Mouse (Mus musculus) T-helper 1 cell (primary cell): Measurements from ENCODE around the gene Cry2.

ENCODE experiments used
- in situ Hi-C: fragments of 300-600 bp; cut with MboI, MseI; formaldehyde crosslinking; loops from one replicate; pipeline ENCODE4 v1.15.1; 2025; ENCODE audit warnings: high pct_unique_total_duplicates

Gene Cry2

DNA sequence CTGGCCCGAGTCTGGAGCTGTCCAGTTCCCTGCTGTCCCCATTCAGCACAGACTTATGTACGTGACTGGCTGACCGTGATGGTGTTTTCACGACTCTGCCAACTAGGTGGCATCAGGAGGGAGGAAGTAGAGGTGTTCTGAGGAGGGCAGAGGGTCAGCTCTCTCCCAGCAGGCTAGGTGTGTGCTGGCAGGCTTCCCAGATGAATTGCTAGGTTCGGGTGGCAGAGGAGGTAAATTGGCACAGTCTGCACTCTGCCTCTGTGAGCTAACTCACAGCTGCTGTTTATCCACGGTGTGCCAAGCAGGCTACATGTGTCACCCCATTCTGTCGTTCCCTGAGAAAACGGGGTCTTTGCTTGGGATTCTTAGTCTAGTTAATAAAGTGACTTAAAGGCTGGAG, 12.8 kb upstream of the Cry2 start:
- in situ Hi-C loops, result loop anchor here (10.0 kb wide), 1 partner anchor 462 kb away; no protein-coding TSS in a partner anchor

DNA sequence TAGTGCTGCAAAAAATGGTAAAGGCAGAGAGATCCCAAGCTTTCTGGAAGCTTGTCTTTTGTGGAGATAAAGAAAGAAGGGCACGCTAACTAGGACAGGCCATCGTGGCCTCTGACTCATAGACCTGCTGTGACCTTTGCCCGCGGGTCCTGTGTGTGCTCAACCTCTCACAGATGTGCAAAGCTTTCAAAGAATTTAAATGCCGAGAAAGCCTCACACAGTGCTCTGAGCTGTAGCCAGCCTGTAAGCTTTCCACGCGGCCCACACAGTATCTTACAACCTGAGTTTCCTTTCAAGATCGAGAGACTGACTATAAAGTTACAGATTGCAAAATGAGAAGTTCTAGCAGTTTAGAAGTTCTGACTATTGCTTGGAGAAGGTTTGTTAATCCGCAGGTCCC, 12.0 kb upstream of the Cry2 start:
- in situ Hi-C loops, result loop anchor here (10.0 kb wide), 1 partner anchor 461 kb away; no protein-coding TSS in a partner anchor

- in situ Hi-C loops, result loop anchor here (10.0 kb wide), 1 partner anchor 460 kb away; no protein-coding TSS in a partner anchor
Observed at GRCm38 (mm10) chr2:92444376-92444775, 10.5 kb upstream of the Cry2 start.

GRCm38 (mm10) chr2:92443313-92443712, 9.5 kb upstream of the Cry2 start:
- in situ Hi-C loops, result loop anchor here (10.0 kb wide), 1 partner anchor 459 kb away; no protein-coding TSS in a partner anchor

DNA sequence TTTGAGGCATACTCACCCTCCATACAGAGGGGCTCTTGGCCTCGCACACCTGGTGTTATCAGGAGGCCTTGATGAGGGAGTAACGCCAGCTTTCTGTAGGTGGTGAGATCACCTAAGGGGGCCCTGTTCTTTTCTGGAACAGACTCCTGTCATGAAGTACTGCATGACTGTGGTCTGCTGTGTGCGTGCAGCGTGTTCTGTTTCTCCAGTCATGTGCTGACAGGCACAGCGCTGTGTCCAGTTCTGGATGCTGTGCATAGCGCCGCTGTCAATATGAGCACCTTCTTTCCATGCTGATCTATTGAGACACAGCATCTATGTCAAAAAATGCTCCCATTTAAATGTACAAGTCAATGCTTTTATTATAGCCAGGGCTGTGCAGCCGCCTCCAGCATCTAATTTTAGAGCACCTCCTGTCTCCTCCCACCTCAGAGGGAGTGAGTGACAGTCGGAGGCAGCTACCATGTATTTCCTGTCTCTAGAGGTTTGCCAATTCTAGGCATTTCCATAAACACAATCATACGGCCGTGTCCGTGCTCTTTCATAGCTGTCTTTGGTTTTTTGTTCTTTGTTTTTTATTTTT, 8.7 kb upstream of the Cry2 start:
- in situ Hi-C loops, result loop anchor here (10.0 kb wide), 1 partner anchor 458 kb away; no protein-coding TSS in a partner anchor

DNA sequence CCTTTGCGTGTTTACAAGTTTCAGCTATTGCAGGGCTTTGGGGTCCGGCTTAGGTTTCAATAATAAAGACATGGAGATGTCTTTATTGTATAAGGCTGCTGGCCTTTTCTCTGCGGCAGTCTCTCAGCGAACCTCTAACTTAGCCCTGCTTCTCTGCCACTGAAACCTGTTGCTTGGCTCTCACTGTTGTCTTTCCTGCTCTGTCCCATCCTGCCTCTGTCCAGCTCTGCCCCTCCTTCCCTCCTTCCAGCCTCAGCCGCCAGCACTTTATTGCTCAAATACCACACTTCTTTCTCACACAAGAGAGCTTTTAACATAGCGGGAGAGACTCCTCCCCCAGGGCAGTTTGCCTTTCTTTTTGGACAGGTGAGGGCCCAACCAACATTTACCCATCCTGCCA, 6.6 kb upstream of the Cry2 start:
- in situ Hi-C loops, result loop anchor here (10.0 kb wide), 1 partner anchor 456 kb away; no protein-coding TSS in a partner anchor

DNA sequence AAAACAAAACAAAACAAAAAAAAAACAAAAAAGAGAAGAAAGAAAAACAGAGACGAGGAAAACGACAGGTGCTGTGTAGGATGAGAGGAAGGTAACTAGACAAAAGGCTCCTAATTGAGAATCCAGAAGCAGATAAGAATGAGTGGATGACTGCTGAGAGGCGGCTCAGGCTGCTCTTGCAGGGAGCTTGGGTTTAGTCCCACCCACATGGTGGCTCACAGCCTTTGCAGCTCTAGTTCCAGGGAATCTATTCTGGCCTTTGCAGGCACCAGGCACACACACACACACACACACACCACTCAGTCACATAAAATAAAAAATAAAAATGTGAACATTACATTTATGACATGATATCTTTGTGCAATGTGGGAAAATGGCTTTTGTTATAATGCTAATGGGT, 4.7 kb upstream of the Cry2 start:
- in situ Hi-C loops, result loop anchor here (10.0 kb wide), 1 partner anchor 724 kb away; the partner anchor contains the start of genes Atg13 and Harbi1

GRCm38 (mm10) chr2:92437875-92438274, 4.0 kb upstream of the Cry2 start:
- in situ Hi-C loops, result loop anchor here (10.0 kb wide), 1 partner anchor 723 kb away; the partner anchor contains the start of genes Atg13 and Harbi1

DNA sequence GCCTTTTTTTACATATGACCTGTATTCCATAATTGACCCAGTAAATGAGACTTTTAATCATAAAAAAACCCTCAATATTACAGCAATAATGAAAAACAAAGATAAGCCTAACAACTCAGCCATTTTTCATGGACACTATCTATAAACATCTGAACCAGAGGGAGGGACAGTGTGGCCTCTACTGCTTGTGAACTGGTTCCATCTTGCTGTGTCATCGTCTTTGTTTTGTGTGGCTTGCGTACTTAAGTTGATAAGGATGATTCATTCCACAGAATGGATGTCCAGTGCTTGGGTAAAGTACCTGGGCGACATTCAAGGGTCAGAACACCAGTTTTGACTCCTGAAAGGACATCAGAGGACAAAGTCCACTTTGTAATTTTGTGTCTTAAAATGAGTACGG, 3.5 kb upstream of the Cry2 start:
- in situ Hi-C loops, result loop anchor here (10.0 kb wide), 1 partner anchor 723 kb away; the partner anchor contains the start of genes Atg13 and Harbi1

DNA sequence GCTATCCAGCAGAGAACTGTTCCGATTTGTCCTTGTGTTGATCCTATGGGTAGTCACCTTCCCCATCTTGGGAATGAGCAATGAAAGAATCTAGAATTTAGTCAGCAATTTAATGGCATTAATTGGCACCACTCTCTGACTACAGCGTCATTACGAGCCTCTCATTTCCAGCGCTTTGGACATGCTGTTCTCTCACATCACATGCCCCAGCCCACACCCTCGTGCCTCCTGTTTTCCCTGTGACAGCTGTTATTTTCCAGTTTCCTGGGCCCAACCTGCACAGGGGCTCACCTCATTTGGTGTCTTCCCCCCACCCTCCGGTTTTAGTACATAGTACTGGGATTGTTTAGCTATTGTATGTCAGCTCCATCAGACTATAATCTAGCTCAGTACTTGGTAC, 1.2 kb upstream of the Cry2 start:
- in situ Hi-C loops, result loop anchor here (10.0 kb wide), 1 partner anchor 720 kb away; the partner anchor contains the start of genes Atg13 and Harbi1

GRCm38 (mm10) chr2:92434375-92434745, 517 bp upstream of the Cry2 start:
- in situ Hi-C loops, result loop anchor here (10.0 kb wide), 1 partner anchor 720 kb away; the partner anchor contains the start of genes Atg13 and Harbi1

DNA sequence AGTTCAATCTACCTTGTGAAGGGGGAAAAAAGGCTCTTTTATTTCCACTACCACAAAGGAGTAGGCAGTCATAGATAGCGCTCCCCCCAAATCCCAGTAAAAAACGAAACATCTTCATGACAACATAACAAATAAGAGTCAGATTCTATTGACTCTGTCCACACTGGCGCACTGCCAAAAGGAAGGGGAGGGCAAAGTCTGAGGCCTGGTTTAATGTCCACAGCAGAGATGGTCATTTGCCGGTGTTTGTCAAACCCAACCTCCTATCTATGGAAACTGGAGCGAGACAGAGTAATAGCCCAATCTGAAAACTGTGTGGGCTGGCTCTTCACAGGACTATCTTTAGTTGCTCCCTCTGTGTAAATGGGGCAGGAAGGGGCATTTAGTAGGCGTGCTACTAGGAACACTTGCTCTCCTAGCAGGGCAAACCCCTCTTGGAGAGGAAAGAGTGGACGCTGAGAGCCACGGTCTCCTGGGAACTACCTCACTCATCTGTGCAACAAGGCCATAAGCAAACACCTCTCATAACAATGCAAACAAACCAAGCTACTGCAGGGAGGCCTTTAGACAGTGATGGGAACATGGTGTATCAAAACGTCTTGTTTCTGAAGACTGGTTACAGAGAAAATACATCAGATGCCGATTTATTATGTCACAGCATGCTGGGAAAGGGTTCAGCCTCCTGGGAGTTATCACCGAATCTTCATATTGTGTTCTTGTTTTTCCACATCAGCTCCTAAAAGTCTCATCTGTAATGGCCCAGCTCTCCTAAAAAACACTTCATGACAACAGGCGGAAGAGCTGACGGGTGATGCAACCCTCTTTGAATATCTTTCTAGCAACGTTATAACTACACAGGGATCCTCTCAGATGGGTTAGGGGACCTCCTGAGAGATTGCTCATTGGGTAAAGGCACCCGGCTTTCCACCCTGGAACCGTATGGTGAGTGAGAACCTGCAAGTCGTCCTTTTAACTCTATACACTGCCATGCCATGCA, 1.2 kb downstream of the Cry2 start:
- in situ Hi-C loops, result loop anchor here (10.0 kb wide), 1 partner anchor 718 kb away; the partner anchor contains the start of genes Atg13 and Harbi1

- in situ Hi-C loops, result loop anchor here (10.0 kb wide), 1 partner anchor 717 kb away; the partner anchor contains the start of genes Atg13 and Harbi1
Observed at GRCm38 (mm10) chr2:92431611-92432179, 2.1 kb downstream of the Cry2 start.

GRCm38 (mm10) chr2:92430723-92431541, 2.9 kb downstream of the Cry2 start:
- in situ Hi-C loops, result loop anchor here (10.0 kb wide), 1 partner anchor 716 kb away; the partner anchor contains the start of genes Atg13 and Harbi1

GRCm38 (mm10) chr2:92430089-92430488, 3.8 kb downstream of the Cry2 start:
- in situ Hi-C loops, result loop anchor here (10.0 kb wide), 1 partner anchor 715 kb away; the partner anchor contains the start of genes Atg13 and Harbi1

DNA sequence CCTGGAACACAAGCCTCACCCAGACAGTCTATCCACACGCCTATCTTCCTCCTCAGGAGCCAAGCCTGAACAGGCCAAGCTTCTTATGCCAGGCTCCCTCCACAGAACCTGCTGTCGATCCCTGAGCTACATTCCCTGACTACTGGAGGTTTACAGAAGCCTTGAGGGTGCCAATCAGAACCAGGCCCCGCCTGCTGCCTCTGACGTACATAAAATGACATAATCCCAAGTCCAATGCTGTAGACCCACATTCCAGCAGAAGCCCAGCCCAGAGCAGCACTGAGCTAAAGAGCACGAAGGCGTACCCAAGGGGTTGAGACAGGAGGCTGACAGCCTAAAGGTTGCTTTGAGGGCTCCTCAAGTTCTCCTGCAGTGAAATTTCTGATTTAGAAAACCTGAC, 6.0 kb downstream of the Cry2 start:
- in situ Hi-C loops, result no loop called here

DNA sequence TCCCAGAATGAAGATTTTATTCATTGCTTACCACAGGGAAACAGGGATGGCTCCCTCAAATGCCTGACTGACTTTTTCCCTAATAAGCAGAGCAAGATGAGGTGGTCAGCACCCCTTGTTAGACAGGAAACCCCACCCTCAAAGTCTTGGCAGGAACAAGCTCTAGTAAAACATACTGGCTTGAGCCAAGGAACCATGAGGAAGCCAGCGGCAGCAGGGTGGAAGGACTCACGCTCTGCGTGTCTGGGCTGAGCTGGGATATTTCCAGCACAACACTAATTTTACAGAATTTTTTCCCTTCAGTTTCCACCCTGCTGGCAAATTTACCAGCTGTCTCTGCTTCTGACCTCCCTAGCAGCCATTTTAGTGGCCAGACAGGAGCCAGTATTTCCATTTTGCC, 7.4 kb downstream of the Cry2 start:
- in situ Hi-C loops, result no loop called here

DNA sequence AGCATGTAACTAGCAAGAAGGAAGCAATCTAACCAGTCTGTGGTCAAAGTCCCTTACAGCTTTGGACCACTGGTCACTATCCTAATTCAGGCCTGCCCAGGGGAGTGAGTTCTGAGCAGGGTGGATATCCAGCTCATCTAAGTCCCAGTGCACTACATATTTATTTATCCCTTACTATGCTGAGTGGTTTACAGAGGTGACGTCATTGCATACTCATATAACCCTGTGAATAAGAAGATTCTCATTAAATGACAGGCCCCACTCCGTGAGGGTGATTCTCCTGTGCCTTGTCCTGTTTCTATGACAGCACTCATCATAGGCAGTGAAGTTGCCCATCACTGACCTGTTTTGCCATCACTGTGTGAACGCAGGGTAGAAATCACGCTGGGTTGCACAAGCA, 8.5 kb downstream of the Cry2 start:
- in situ Hi-C loops, result no loop called here

GRCm38 (mm10) chr2:92424462-92425308, 9.2 kb downstream of the Cry2 start:
- in situ Hi-C loops, result no loop called here
